Mouse (Mus musculus): Measurements from ENCODE around the gene Taf3.

Taf3 gene

DNA sequence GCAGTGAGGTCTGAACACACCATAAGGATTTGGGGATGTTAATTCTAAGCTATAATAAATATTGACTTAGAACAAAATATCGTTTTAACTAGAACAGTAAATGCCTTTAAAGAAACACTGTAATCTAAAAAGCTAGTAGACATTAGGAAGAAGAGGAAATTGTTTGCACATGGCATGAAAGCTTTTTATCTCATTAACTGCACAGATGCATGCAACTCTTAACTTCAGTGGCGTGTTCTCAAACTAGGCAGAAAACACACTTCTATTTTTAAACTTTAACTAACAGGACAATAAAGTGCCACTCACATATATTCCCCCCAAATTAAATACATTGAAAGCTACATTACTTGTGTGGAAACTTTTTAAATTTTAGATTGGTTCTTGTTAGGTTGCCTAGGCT is 91.8 kb downstream of the Taf3 start:
- no peak for DNase-seq (ENCODE audit: low spot score)

DNA sequence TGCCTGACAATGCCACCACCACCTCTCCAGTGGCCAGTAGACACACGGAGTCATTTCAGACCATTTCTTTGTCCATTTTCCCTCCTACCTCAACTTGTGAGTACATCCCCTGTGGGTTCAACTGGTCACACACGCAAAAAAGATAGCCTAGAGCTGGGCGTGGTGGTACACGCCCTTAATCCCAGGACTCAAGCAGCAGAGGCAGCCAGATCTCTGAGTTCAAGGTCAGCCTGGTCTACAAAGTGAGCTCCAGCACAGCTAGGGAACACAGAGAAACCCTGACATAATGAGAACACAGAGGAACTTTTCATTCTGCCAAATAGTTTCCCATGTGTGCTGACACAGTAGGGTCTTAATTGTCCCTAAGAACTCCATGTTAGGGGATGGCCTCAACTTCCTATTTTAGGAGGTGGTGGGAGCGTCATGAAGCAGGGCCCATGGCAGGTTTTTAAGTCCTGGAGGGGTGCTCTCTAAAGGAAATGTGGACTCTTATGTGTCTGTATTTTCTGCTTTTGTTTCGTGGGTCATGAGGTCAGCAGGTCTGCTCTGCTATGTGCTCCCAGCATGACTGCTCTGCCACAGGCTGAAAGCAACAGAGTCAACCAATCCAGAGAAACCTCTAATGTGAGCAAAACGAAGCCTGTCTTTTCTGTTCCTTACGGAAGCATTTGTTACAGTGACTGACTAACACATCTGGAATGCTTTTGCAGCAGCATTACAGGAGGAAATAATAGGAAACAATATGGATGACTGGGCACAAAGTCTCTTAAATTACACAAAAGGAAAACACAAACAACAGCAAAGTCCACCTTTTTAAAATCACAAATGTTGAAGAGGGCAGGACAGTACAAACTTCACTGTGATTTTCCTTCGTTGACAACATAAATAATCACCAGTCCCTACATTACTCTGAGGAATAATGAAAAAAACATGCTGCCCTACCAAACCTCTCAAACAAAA is 92.5 kb downstream of the Taf3 start:
- no peak for DNase-seq (ENCODE audit: low spot score)

DNA sequence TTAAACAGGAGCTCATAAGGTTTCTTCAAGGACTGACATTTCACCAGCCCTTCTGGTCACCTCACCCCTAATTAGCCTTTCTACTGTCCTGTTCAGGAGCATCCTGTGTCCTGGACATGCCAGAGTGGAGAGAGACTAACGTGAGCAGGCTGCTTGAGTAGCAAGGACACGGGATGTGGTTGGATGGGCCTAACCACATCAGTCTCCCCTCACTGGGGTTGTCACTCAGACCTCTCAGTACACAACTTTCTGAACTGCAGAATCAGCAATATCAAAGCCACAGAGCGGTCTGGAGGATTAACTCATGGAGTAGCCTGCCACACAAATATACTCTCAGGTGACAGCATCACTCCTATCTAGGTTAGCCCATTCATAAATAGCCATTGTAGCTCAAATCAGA is 101.7 kb downstream of the Taf3 start:
- DNase-seq (ENCODE audit: low spot score), result no peak

GRCm38 (mm10) chr2:9945611-9946010 is 102.8 kb downstream of the Taf3 start:
- DNase-seq (ENCODE audit: low spot score), result no peak

GRCm38 (mm10) chr2:9943011-9943410 is 105.4 kb downstream of the Taf3 start:
- no peak for DNase-seq (ENCODE audit: low spot score)

DNA sequence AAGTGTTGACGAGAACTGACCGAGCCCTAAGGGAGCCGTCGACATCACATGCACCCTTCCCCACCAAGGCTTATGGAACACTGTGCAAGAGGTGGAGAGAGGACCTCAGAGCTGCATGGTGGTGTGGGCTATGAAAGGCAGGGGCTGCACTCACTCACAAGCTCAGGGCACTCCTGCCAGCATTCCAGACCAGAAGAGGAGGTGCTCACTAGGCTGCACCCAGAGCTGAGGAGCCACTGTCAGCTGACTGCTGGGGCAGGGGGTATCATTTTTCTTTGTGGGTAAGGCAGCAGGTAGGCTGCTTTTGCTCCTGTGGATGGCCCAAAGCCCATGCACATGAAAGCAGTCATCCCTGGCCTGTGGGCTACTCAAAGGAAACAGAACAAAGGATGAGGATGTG is 109.1 kb downstream of the Taf3 start:
- no peak for DNase-seq (ENCODE audit: low spot score)

DNA sequence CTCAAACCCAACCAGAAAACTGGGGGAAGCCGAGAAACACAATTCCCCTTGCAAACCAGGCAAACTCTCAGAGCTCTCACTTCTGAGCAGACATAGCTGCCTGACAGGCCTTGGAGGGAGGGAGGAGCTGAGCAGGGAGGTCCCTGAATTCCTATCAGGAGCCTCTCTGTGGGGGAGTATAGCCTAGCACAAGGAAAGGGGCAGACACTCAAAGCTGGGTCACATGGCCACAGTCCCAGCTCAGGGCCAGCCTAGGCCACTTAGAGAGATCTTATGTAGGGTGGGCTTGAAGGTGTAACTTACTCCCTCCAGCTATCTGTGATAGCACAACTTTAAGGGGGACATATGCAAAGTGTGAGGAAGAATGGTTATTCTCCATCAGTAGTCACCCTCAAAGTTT is 112.4 kb downstream of the Taf3 start:
- no peak for DNase-seq (ENCODE audit: low spot score)

- no peak for DNase-seq (ENCODE audit: low spot score)
Observed at GRCm38 (mm10) chr2:9926905-9927283, 121.5 kb downstream of the Taf3 start.

- DNase-seq (ENCODE audit: low spot score), result no peak
Observed at GRCm38 (mm10) chr2:9926194-9926904, 122.0 kb downstream of the Taf3 start.

GRCm38 (mm10) chr2:9918691-9919471 is 129.5 kb downstream of the Taf3 start:
- no peak for DNase-seq (ENCODE audit: low spot score)

- DNase-seq (ENCODE audit: low spot score), result no peak
Observed at GRCm38 (mm10) chr2:9917602-9918001, 130.8 kb downstream of the Taf3 start.

DNA sequence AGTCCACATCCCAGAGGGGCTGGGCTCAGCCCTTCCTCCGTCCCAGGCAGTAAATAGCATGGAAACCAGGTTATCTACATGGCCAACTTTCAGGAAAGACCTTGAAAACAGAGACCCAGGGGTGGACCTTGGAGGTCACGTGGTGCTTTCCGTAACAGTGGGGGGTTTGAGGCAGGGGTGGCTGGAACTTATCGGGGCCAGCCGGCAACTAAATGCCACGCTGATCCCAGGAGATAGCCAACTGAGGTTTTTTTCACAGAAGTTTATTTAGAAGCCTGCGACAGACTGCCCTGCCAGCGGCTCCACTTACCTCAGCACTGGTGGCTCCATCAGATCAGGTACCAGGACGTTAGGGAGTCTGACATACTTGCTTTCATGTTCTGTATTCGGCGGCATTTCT is 142.4 kb downstream of the Taf3 start:
- DNase-seq (ENCODE audit: low spot score), result peak; percentile 10

DNA sequence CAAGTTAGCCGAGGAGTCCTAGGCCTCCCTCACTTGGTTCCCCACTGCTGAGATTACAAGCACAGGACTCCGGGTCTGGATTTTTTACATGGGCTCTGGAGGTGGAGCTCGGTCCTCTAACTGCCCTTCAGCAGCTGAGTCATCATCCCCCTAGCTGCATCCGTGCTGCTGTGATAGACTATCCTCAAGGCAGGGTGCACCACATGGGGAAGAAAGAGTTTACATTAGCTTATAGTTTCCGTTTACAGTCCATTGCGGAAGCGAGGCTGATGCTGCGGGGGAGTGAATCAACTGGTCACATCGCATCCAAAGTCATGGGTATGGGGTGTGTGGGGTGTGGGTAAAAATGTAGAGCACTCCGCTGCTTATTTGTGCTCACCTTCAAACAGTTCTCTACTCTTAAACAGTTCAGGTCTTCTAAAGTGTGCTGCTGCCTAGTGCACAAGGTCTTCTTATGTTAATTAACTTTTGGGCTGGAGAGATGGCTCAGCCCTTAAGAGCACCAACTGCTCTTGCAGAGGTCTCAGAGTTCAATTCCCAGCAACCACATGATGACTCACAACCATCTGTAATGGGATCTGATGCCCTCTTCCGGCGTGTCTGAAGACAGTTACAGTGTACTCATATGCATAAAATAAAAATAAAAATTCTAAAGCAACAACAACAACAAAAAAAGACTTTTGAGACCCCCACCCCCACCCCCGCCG is 144.4 kb downstream of the Taf3 start:
- no peak for DNase-seq (ENCODE audit: low spot score)

GRCm38 (mm10) chr2:9897846-9898245 is 150.6 kb downstream of the Taf3 start:
- DNase-seq (ENCODE audit: low spot score), result no peak

- DNase-seq (ENCODE audit: low spot score), result no peak
Observed at GRCm38 (mm10) chr2:9896097-9896770, 152.2 kb downstream of the Taf3 start.

GRCm38 (mm10) chr2:9894836-9895593 is 153.4 kb downstream of the Taf3 start:
- no peak for DNase-seq (ENCODE audit: low spot score)

DNA sequence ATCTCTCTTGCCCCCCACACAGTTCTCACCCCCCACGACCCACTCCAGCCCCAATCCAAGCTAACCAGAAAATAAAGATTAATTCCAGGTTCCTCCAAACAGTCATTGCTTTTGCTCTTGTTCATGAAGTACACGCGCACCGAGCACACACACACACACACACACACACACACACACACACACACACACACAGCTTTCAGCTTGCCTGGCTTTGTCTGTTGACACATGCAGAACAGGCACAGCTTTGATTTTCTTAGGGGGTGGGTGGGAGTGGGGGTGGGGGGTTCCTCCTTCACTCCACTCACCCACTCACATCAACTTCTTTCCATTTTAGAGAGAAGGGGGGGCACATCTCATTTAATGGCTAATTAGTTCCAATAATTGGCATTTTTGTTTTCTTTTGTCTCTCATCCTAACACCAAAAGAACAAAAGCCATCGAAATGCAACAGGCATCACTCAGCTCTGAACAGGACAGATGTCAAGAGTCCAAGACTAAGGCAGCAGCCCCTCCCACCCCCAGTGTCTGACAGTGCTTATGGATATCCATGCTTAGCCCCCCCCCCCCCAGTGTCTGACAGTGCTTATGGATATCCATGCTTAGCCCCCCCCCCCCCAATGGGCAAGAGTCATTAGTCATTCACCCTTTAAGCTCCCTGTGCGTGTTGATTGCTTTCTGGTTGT is 155.0 kb downstream of the Taf3 start:
- no peak for DNase-seq (ENCODE audit: low spot score)

- no peak for DNase-seq (ENCODE audit: low spot score)
Observed at GRCm38 (mm10) chr2:9892541-9892940, 155.9 kb downstream of the Taf3 start.

GRCm38 (mm10) chr2:9890906-9891305 is 157.5 kb downstream of the Taf3 start:
- no peak for DNase-seq (ENCODE audit: low spot score)

GRCm38 (mm10) chr2:9890251-9890650 is 158.1 kb downstream of the Taf3 start:
- no peak for DNase-seq (ENCODE audit: low spot score)
